Mouse (Mus musculus) kidney, embryonic 16.5 days (tissue): ENCODE results near the gene Lrcol1. TPM values are rescaled to one million over a fixed set of nuclear protein-coding genes. Genes with fewer than 3 reads are reported as not detected.

Source experiments
- ATAC-seq: fragments of 200-750 bp; cut with Nextera tagmentation; 2 replicates; pipeline ENCODE4 v1.8.0; 2017; ENCODE audit warnings: moderate TSS enrichment; ENCODE audit not compliant: low FRiP score, low TSS enrichment
- H3K27ac ChIP-seq: fragments of 300-500 bp; sonication (generic); 2 replicates; pipeline ENCODE4 v1.5.1; 2014; ENCODE audit warnings: low read length
- H3K27me3 ChIP-seq: fragments of 300-500 bp; sonication (generic); 2 replicates; pipeline ENCODE4 v1.6.1; 2014; ENCODE audit warnings: low read length, control low read depth, mixed read lengths; ENCODE audit not compliant: insufficient read depth
- H3K36me3 ChIP-seq: fragments of 300-500 bp; sonication (generic); 2 replicates; pipeline ENCODE4 v1.6.1; 2014; ENCODE audit warnings: low read length, control low read depth, mixed read lengths; ENCODE audit not compliant: insufficient read depth
- H3K4me1 ChIP-seq: fragments of 300-500 bp; sonication (generic); 2 replicates; pipeline ENCODE4 v1.6.1; 2014; ENCODE audit warnings: low read length, control low read depth, mixed read lengths; ENCODE audit not compliant: insufficient read depth
- H3K4me2 ChIP-seq: fragments of 300-500 bp; sonication (generic); replicated peaks from 2 replicates; pipeline ENCODE4 v1.6.1; 2014; ENCODE audit warnings: low read depth, low read length
- H3K4me3 ChIP-seq: fragments of 300-500 bp; sonication (generic); 2 replicates; pipeline ENCODE4 v1.5.1; 2014; ENCODE audit warnings: mild to moderate bottlenecking, low read length
- H3K9ac ChIP-seq: fragments of 300-500 bp; sonication (generic); replicated peaks from 2 replicates; pipeline ENCODE4 v1.6.1; 2014; ENCODE audit warnings: low read length
- H3K9me3 ChIP-seq: fragments of 300-500 bp; sonication (generic); 2 replicates; pipeline ENCODE4 v1.6.1; 2016; ENCODE audit warnings: low read length, control low read depth
- WGBS: fragments of 180-500 bp; shearing (Covaris S2); extraction: QIAGEN DNeasy Blood & Tissue Kit; methylation state at CpG from one replicate; pipeline ENCODE4 v1.1.7; 2014; 5-methylcytosine and 5-hydroxymethylcytosine counted together
- polyA plus RNA-seq: library from polyadenylated mRNA; unstranded; fragments of >200 nt; fragmentation: Nextera tagmentation; extraction: Ambion mirVana; gene quantifications from 2 replicates; pipeline ENCODE4 v1.2.1, GENCODE M21; 2015

Lrcol1 gene
- not detected in 2 replicates for polyA plus RNA-seq

- Histone ChIP-seq H3K9ac (no peak within 1 kb of the TSS), H3K4me1 (peaks cover 15% of the 10 kb centered on the region; the same call in 1 of the 2 replicates), H3K4me3 (no peak within 1 kb of the TSS), H3K36me3 (no peaks in the 10 kb centered on the region), H3K27ac (no peak within 1 kb of the TSS), H3K27me3 (peaks cover 12% of the 10 kb centered on the region), H3K4me2 (no peak within 1 kb of the TSS), H3K9me3 (no peaks in the 10 kb centered on the region)
- 48% methylated on average over 4 of the region's 4 CpGs for WGBS
- ATAC-seq = no peak
These were observed at the start of gene Lrcol1 for GRCm38 (mm10) chr5:110344524-110344923. TSS of gene Lrcol1 (plus strand) at chr5:110344730.

GRCm38 (mm10) chr5:110296637-110297036, 47.9 kb upstream of the Lrcol1 start:
- WGBS = 89% methylated on average over 1 of the region's 1 CpGs
- ATAC-seq = no peak
- no peak overlapping the region for H3K27ac ChIP-seq
- no peak overlapping the region for H3K4me3 ChIP-seq
- H3K9ac ChIP-seq = no peak overlapping the region
- peaks cover 46% of the 10 kb centered on the region for H3K36me3 ChIP-seq
- H3K9me3 ChIP-seq = no peaks in the 10 kb centered on the region
- no peaks in the 10 kb centered on the region for H3K27me3 ChIP-seq
- no peaks in the 10 kb centered on the region for H3K4me1 ChIP-seq
- H3K4me2 ChIP-seq = no peak overlapping the region

- H3K4me3 ChIP-seq = no peak overlapping the region
- ATAC-seq = no peak
- WGBS = 96% methylated on average over 2 of the region's 2 CpGs
- no peaks in the 10 kb centered on the region for H3K9me3 ChIP-seq
- peaks cover 50% of the 10 kb centered on the region for H3K36me3 ChIP-seq
- no peak overlapping the region for H3K27ac ChIP-seq
- H3K4me2 ChIP-seq = no peak overlapping the region
- H3K9ac ChIP-seq = no peak overlapping the region
- no peaks in the 10 kb centered on the region for H3K4me1 ChIP-seq
- no peaks in the 10 kb centered on the region for H3K27me3 ChIP-seq
These were observed 43.9 kb upstream of the Lrcol1 start for GRCm38 (mm10) chr5:110300591-110300990.

GRCm38 (mm10) chr5:110308861-110309260, 35.7 kb upstream of the Lrcol1 start:
- Histone ChIP-seq H3K27ac (no peak overlapping the region), H3K9ac (no peak overlapping the region), H3K4me2 (no peak overlapping the region), H3K4me1 (no peaks in the 10 kb centered on the region), H3K4me3 (no peak overlapping the region), H3K36me3 (peaks cover 62% of the 10 kb centered on the region), H3K9me3 (no peaks in the 10 kb centered on the region), H3K27me3 (no peaks in the 10 kb centered on the region)
- 94% methylated on average over 7 of the region's 7 CpGs for WGBS
- ATAC-seq = no peak

GRCm38 (mm10) chr5:110313127-110313526, 31.4 kb upstream of the Lrcol1 start:
- Histone ChIP-seq H3K4me1 (no peaks in the 10 kb centered on the region), H3K4me3 (no peak overlapping the region), H3K27ac (no peak overlapping the region), H3K4me2 (no peak overlapping the region), H3K9me3 (no peaks in the 10 kb centered on the region), H3K9ac (no peak overlapping the region), H3K27me3 (no peaks in the 10 kb centered on the region), H3K36me3 (peaks cover 38% of the 10 kb centered on the region)
- WGBS = 95% methylated on average over 3 of the region's 3 CpGs
- no peak for ATAC-seq

GRCm38 (mm10) chr5:110330508-110330907, 14.0 kb upstream of the Lrcol1 start:
- Histone ChIP-seq H3K4me3 (no peak overlapping the region), H3K27ac (no peak overlapping the region), H3K9ac (no peak overlapping the region), H3K4me2 (no peak overlapping the region), H3K36me3 (peaks cover 64% of the 10 kb centered on the region), H3K4me1 (no peaks in the 10 kb centered on the region), H3K9me3 (no peaks in the 10 kb centered on the region), H3K27me3 (no peaks in the 10 kb centered on the region)
- no peak for ATAC-seq
- 70% methylated on average over 3 of the region's 3 CpGs for WGBS

- H3K4me2 ChIP-seq = no peak overlapping the region
- WGBS = 68% methylated on average over 2 of the region's 2 CpGs
- H3K36me3 ChIP-seq = peaks cover 41% of the 10 kb centered on the region
- H3K27ac ChIP-seq = no peak overlapping the region
- no peak overlapping the region for H3K4me3 ChIP-seq
- H3K9me3 ChIP-seq = no peaks in the 10 kb centered on the region
- no peak overlapping the region for H3K9ac ChIP-seq
- no peak for ATAC-seq
- peaks cover 15% of the 10 kb centered on the region; the same call in 1 of the 2 replicates for H3K4me1 ChIP-seq
- H3K27me3 ChIP-seq = peaks cover 12% of the 10 kb centered on the region
These were observed 5.7 kb upstream of the Lrcol1 start for GRCm38 (mm10) chr5:110338792-110339191.

GRCm38 (mm10) chr5:110342648-110343284, 1.8 kb upstream of the Lrcol1 start, which contains the start of gene P2rx2:
TSS of gene P2rx2 (minus strand) at chr5:110343212.
- peaks cover 12% of the 10 kb centered on the region for H3K27me3 ChIP-seq
- ATAC-seq = peak; percentile 80

GRCm38 (mm10) chr5:110345553-110345952, 1.0 kb downstream of the Lrcol1 start:
- H3K27ac ChIP-seq = no peak overlapping the region
- H3K27me3 ChIP-seq = peaks cover 12% of the 10 kb centered on the region

More at GRCm38 (mm10) chr5:110342648-110343284, 1.8 kb upstream of the Lrcol1 start, which contains the start of gene P2rx2:
- peak within 1 kb of the TSS; percentile 54 for H3K4me3 ChIP-seq
- H3K36me3 ChIP-seq = peaks cover 3% of the 10 kb centered on the region
- H3K9me3 ChIP-seq = no peaks in the 10 kb centered on the region
- peak within 1 kb of the TSS; percentile 61 for H3K9ac ChIP-seq
- no peak within 1 kb of the TSS for H3K27ac ChIP-seq
- peak within 1 kb of the TSS; percentile 94 for H3K4me2 ChIP-seq
- WGBS = under 1% methylated on average over 43 of the region's 43 CpGs
- peaks cover 20% of the 10 kb centered on the region; the same call in 1 of the 2 replicates for H3K4me1 ChIP-seq

GRCm38 (mm10) chr5:110347006-110347405, 2.5 kb downstream of the Lrcol1 start:
- Histone ChIP-seq H3K27ac (no peak overlapping the region), H3K9ac (no peak overlapping the region), H3K4me3 (no peak overlapping the region), H3K4me2 (no peak overlapping the region), H3K36me3 (no peaks in the 10 kb centered on the region), H3K9me3 (no peaks in the 10 kb centered on the region), H3K4me1 (peaks cover 15% of the 10 kb centered on the region; the same call in 1 of the 2 replicates), H3K27me3 (peaks cover 4% of the 10 kb centered on the region)
- WGBS = 72% methylated on average over 8 of the region's 8 CpGs
- no peak for ATAC-seq

More at GRCm38 (mm10) chr5:110345553-110345952, 1.0 kb downstream of the Lrcol1 start:
- no peak overlapping the region for H3K4me2 ChIP-seq
- ATAC-seq = no peak
- H3K9ac ChIP-seq = no peak overlapping the region
- no peak overlapping the region for H3K4me3 ChIP-seq
- WGBS = 94% methylated on average over 4 of the region's 4 CpGs
- H3K36me3 ChIP-seq = no peaks in the 10 kb centered on the region
- no peaks in the 10 kb centered on the region for H3K9me3 ChIP-seq
- H3K4me1 ChIP-seq = peaks cover 15% of the 10 kb centered on the region; the same call in 1 of the 2 replicates
